Mouse (Mus musculus): ENCODE results near the gene Vezf1. TPM values are rescaled to one million over a fixed set of nuclear protein-coding genes. Genes with fewer than 3 reads are reported as not detected.

Gene Vezf1
- polyA plus RNA-seq, 1 experiment from 2014 or later: 33.1 TPM

- no peak for DNase-seq (ENCODE audit: low spot score)
These were observed 30.1 kb downstream of the Vezf1 start, which contains the start of gene Cuedc1 for GRCm38 (mm10) chr11:88098021-88098729. Gene Cuedc1, plus strand, starts transcription at chr11:88098058.

GRCm38 (mm10) chr11:88098787-88099598 lies 30.9 kb downstream of the Vezf1 start:
- peak; percentile 74 for DNase-seq (ENCODE audit: low spot score)

GRCm38 (mm10) chr11:88099599-88100023 lies 31.5 kb downstream of the Vezf1 start:
- DNase-seq (ENCODE audit: low spot score): peak; percentile 41

GRCm38 (mm10) chr11:88100170-88100569 lies 32.1 kb downstream of the Vezf1 start:
- DNase-seq (ENCODE audit: low spot score): no peak

- DNase-seq (ENCODE audit: low spot score): no peak
These were observed 35.3 kb downstream of the Vezf1 start for GRCm38 (mm10) chr11:88103214-88103941.

GRCm38 (mm10) chr11:88105494-88106291 lies 37.6 kb downstream of the Vezf1 start:
- DNase-seq (ENCODE audit: low spot score): no peak

GRCm38 (mm10) chr11:88106292-88106554 lies 38.1 kb downstream of the Vezf1 start:
- no peak for DNase-seq (ENCODE audit: low spot score)

- DNase-seq (ENCODE audit: low spot score): no peak
These were observed 39.3 kb downstream of the Vezf1 start for GRCm38 (mm10) chr11:88107365-88107764.

GRCm38 (mm10) chr11:88110031-88110594 lies 42.0 kb downstream of the Vezf1 start:
- no peak for DNase-seq (ENCODE audit: low spot score)

GRCm38 (mm10) chr11:88112078-88112477 lies 44.0 kb downstream of the Vezf1 start:
- no peak for DNase-seq (ENCODE audit: low spot score)

GRCm38 (mm10) chr11:88112677-88113333 lies 44.7 kb downstream of the Vezf1 start:
- DNase-seq (ENCODE audit: low spot score): no peak

GRCm38 (mm10) chr11:88113543-88114271 lies 45.6 kb downstream of the Vezf1 start:
- DNase-seq (ENCODE audit: low spot score): no peak

GRCm38 (mm10) chr11:88114871-88115301 lies 46.8 kb downstream of the Vezf1 start:
- peak; percentile 21 for DNase-seq (ENCODE audit: low spot score)

GRCm38 (mm10) chr11:88116568-88116967 lies 48.5 kb downstream of the Vezf1 start:
- DNase-seq (ENCODE audit: low spot score): no peak

- DNase-seq (ENCODE audit: low spot score): no peak
These were observed 49.4 kb downstream of the Vezf1 start for GRCm38 (mm10) chr11:88117356-88118090.

GRCm38 (mm10) chr11:88118091-88118440 lies 50.0 kb downstream of the Vezf1 start:
- DNase-seq (ENCODE audit: low spot score): no peak

GRCm38 (mm10) chr11:88118817-88119642 lies 51.0 kb downstream of the Vezf1 start:
- no peak for DNase-seq (ENCODE audit: low spot score)

- no peak for DNase-seq (ENCODE audit: low spot score)
These were observed 54.5 kb downstream of the Vezf1 start for GRCm38 (mm10) chr11:88122545-88122944.

All from thymus, postnatal 0 days (tissue).